In the genomic region with DNA sequence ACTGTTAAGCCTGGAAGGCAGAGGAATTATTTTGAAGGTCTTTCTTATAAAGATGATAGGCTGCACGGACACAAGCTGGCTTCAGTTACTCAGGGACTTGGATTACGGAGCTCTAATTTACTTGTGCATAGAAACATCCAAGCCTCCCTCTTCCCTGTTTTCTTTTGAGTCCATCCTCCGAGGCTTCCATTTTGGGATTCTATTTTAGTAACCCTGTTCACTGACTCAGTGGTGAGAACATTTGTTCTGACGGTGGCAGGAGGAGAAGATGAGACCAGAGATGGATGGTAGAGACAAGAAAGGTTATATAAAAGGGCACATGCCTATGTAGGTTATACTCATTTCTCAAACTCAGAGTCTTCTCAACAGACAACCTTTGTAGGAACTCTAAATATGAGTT, we compare ENCODE assay signal across 35 mouse cellular contexts.
"Had no signal": no experiment of that assay in that cellular context is flagged by ENCODE, and none has a peak within 500 bp of the region (broad histone marks: within the 10 kb centered on the region; RNA-seq: fewer than 3 reads in every experiment).

No protein-coding gene starts in this region.

- DNase-seq: heart, postnatal 10 days; heart, postnatal 14 days; heart, postnatal 36 days; heart, postnatal 4 days; kidney, adult 11 months; kidney, adult 18-20 months; kidney, adult 2 months; kidney, adult 8-10 months; kidney, adult 9 months; kidney, postnatal 10 days; kidney, postnatal 14 days; kidney, postnatal 25 days; kidney, postnatal 36 days; kidney, postnatal 4 days; layer of hippocampus, adult 9-11 months; layer of hippocampus, postnatal 36 days had no signal

- H3K9ac ChIP-seq: heart, embryonic 12.5 days; heart, embryonic 13.5 days; heart, embryonic 15.5 days; hindbrain, embryonic 12.5 days; hindbrain, embryonic 13.5 days; hindbrain, embryonic 14.5 days; hindbrain, embryonic 15.5 days; intestine, embryonic 15.5 days had no signal

- H3K27ac ChIP-seq: heart, embryonic 10.5 days; heart, embryonic 13.5 days; heart, embryonic 15.5 days; hindbrain, embryonic 10.5 days; hindbrain, embryonic 12.5 days; hindbrain, embryonic 13.5 days; hindbrain, embryonic 14.5 days; hindbrain, embryonic 15.5 days; hindbrain, postnatal 0 days; intestine, embryonic 15.5 days; kidney, postnatal 0 days; layer of hippocampus, adult 2 months; left cerebral cortex, adult 2 months had no signal

- H3K4me1 ChIP-seq: heart, embryonic 10.5 days; heart, embryonic 12.5 days; heart, embryonic 13.5 days; hindbrain, embryonic 10.5 days; hindbrain, embryonic 12.5 days; hindbrain, embryonic 13.5 days; hindbrain, embryonic 15.5 days; intestine, embryonic 15.5 days had no signal

- H3K36me3 ChIP-seq: heart, embryonic 10.5 days; heart, embryonic 12.5 days; heart, embryonic 13.5 days; heart, embryonic 15.5 days; hindbrain, embryonic 10.5 days; hindbrain, embryonic 12.5 days; hindbrain, embryonic 13.5 days; hindbrain, embryonic 15.5 days; intestine, embryonic 15.5 days had no signal

- H3K9me3 ChIP-seq: heart, embryonic 10.5 days; heart, embryonic 12.5 days; heart, embryonic 13.5 days; heart, embryonic 15.5 days; hindbrain, embryonic 10.5 days; hindbrain, embryonic 12.5 days; hindbrain, embryonic 13.5 days; hindbrain, embryonic 15.5 days; intestine, embryonic 15.5 days had no signal

- H3K4me2 ChIP-seq: heart, embryonic 11.5 days; heart, embryonic 12.5 days; heart, embryonic 13.5 days; heart, embryonic 15.5 days; hindbrain, embryonic 12.5 days; hindbrain, embryonic 13.5 days; hindbrain, embryonic 14.5 days; hindbrain, embryonic 15.5 days; intestine, embryonic 15.5 days had no signal

- H3K27me3 ChIP-seq: heart, embryonic 12.5 days; heart, embryonic 13.5 days; heart, embryonic 15.5 days; hindbrain, embryonic 12.5 days; hindbrain, embryonic 13.5 days; hindbrain, embryonic 15.5 days; intestine, embryonic 15.5 days had no signal

- ATAC-seq: hindbrain, embryonic 16.5 days; hindbrain, postnatal 0 days; inflammation-experienced regulatory T-cells, adult 6 months; intestine, embryonic 15.5 days; intestine, embryonic 16.5 days; intestine, postnatal 0 days had no signal

- H3K4me3 ChIP-seq: heart, embryonic 10.5 days; heart, embryonic 12.5 days; heart, embryonic 13.5 days; heart, embryonic 15.5 days; hindbrain, embryonic 10.5 days; hindbrain, embryonic 12.5 days; hindbrain, embryonic 13.5 days; hindbrain, embryonic 15.5 days; intestine, embryonic 15.5 days; layer of hippocampus, adult 2 months; left cerebral cortex, adult 2 months had no signal
